ENCODE assay signal across 15 mouse cellular contexts in the genomic region with DNA sequence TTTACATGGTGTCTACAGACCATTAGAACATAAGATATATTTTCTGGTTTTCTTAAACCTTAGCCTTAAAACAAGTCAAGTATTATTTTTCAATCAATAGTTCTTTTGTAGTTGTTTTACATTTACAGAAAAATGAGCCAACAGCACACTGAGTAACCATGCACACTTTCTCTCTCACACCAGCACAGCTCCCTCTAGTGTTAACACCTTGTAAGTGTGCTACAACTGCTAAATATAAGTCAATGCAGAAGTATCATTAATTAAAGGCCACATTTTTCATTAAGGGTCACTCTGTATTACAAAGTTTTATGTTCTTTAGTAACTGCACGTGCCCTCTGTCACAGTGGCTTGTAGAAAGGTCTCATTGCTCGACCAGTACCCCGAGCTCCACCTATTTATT. TPM values are rescaled to one million over a fixed set of nuclear protein-coding genes. Genes with fewer than 3 reads are reported as not detected.
DNase-seq lines count a peak whose midpoint lies in the region; ATAC-seq and TF ChIP-seq lines count a peak whose summit lies in the region.
"Had no signal": no experiment of that assay in that cellular context is flagged by ENCODE, and none has a peak within 500 bp of the region (broad histone marks: within the 10 kb centered on the region; RNA-seq: fewer than 3 reads in every experiment).

No protein-coding gene starts in this region.

- peak; percentile 84; the same call in 1 of the 2 replicates for ATAC-seq in megakaryocyte-erythroid progenitor cell, adult 5-6 weeks (replicated peaks; ENCODE audit: low FRiP score, low TSS enrichment, poor library complexity, severe bottlenecking)
- ATAC-seq: forebrain, postnatal 0 days; hindbrain, postnatal 0 days had no signal

- no peak overlapping the region for H3K4me3 ChIP-seq in left cerebral cortex, adult 2 months
- H3K4me3 ChIP-seq: midbrain, embryonic 10.5 days; neural tube, embryonic 12.5 days had no signal

- peak; percentile 44 for TF ChIP-seq CTCF in left cerebral cortex, adult 2 months (IDR thresholded peaks at IDR 0.05)

- intact Hi-C loops in left cerebral cortex, adult 2 months (cut with DNase I) = no loop called here

- H3K27ac ChIP-seq in left cerebral cortex, adult 2 months = no peak overlapping the region
- H3K27ac ChIP-seq: hindbrain, postnatal 0 days; midbrain, embryonic 10.5 days; neural tube, embryonic 12.5 days had no signal

- DNase-seq in left cerebral cortex, adult 2 months (ENCODE audit: extremely low spot score in 1 of 2, low spot score in 2 of 2) = no peak
- no peak for DNase-seq in left cerebral cortex, adult 11 months (ENCODE audit: low spot score)
- DNase-seq in ES-CJ7 (ENCODE audit: low read depth, low spot score) = peak; percentile 30
- peak; percentile 29 for DNase-seq in ZHBTc4 (ENCODE audit: low read depth, low spot score)
- no peak for DNase-seq in cerebellum, postnatal 25 days
- no peak for DNase-seq in heart, postnatal 4 days
- DNase-seq: forebrain, postnatal 0 days; lung, adult 18-20 months; right cerebral cortex, postnatal 25 days had no signal

RNA-seq across cellular contexts. Expression of gene Serpinb11, which starts 8.0 kb away (rescaled TPM):
- not detected for total RNA-seq in left cerebral cortex, adult 2 months (2021)
- total RNA-seq in megakaryocyte-erythroid progenitor cell, adult 5-6 weeks (2014; fragmentation: Nextera tagmentation) = not detected in 2 replicates
- total RNA-seq in megakaryocyte-erythroid progenitor cell, adult 5-6 weeks (2017) = not detected in 2 replicates
- total RNA-seq in heart, postnatal 4 days (2021) = not detected
- total RNA-seq: forebrain, postnatal 0 days; heart, adult 8-10 months; hindbrain, postnatal 0 days; left cerebral cortex, postnatal 10 days had no signal

RNA-seq across cellular contexts. Expression of gene Serpinb7, which starts 46.4 kb away (rescaled TPM):
- not detected for total RNA-seq in left cerebral cortex, adult 2 months (2021)
- not detected in 2 replicates for total RNA-seq in megakaryocyte-erythroid progenitor cell, adult 5-6 weeks (2014; fragmentation: Nextera tagmentation)
- not detected in 2 replicates for total RNA-seq in megakaryocyte-erythroid progenitor cell, adult 5-6 weeks (2017)
- not detected for total RNA-seq in heart, postnatal 4 days (2021)
- total RNA-seq: forebrain, postnatal 0 days; heart, adult 8-10 months; hindbrain, postnatal 0 days had no signal

Comparison
In these comparisons a context has a peak if more than half of its experiments do, and no peak if none do; other contexts are left out.
1. DNase-seq: peak in ES-CJ7 (single experiment) and ZHBTc4 (single experiment); none in left cerebral cortex, adult 2 months (0 of 2), left cerebral cortex, adult 11 months (single experiment), cerebellum, postnatal 25 days (0 of 2) and heart, postnatal 4 days (single experiment).